Mouse (Mus musculus) lung, postnatal 0 days (tissue): ENCODE measurements around the gene Ubr4. TPM values are rescaled to one million over a fixed set of nuclear protein-coding genes. Genes with fewer than 3 reads are reported as not detected.
A peak's percentile ranks its signal among the peaks of the same experiment; 100 is the strongest.
"Not testable (repeated sequence)": the region's sequence is repeated elsewhere in the genome, so short reads cannot be mapped to it uniquely, and the experiment has no call there.

Experiments used
- ATAC-seq: fragments of 200-750 bp; cut with Nextera tagmentation; 2 replicates; pipeline ENCODE4 v1.8.0; 2017; ENCODE audit warnings: moderate library complexity
- DNase-seq: peaks from one replicate; pipeline ENCODE4 v3.0.0-alpha.2; 2016; ENCODE audit warnings: low spot score
- H3K27ac ChIP-seq: fragments of 300-500 bp; sonication (generic); 2 replicates; pipeline ENCODE4 v1.5.1; 2014; ENCODE audit warnings: antibody characterized with exemption, mild to moderate bottlenecking, low read length, mixed read lengths
- H3K27me3 ChIP-seq: fragments of 300-500 bp; sonication (generic); replicated peaks from 2 replicates; pipeline ENCODE4 v1.6.1; 2014; ENCODE audit warnings: low read length, mixed read lengths; ENCODE audit not compliant: insufficient read depth
- H3K36me3 ChIP-seq: fragments of 300-500 bp; sonication (generic); 2 replicates; pipeline ENCODE4 v1.6.1; 2014; ENCODE audit warnings: low read length, mixed read lengths; ENCODE audit not compliant: insufficient read depth
- H3K4me1 ChIP-seq: fragments of 300-500 bp; sonication (generic); 2 replicates; pipeline ENCODE4 v1.6.1; 2014; ENCODE audit warnings: antibody characterized with exemption, low read depth, low read length, mixed read lengths; ENCODE audit not compliant: insufficient read depth
- H3K4me2 ChIP-seq: fragments of 300-500 bp; sonication (generic); replicated peaks from 2 replicates; pipeline ENCODE4 v1.6.1; 2014; ENCODE audit warnings: low read depth, mild to moderate bottlenecking, low read length, moderate library complexity, mixed read lengths
- H3K4me3 ChIP-seq: fragments of 300-500 bp; sonication (generic); 2 replicates; pipeline ENCODE4 v1.5.1; 2014; ENCODE audit warnings: low read depth, low read length
- H3K9ac ChIP-seq: fragments of 300-500 bp; sonication (generic); replicated peaks from 2 replicates; pipeline ENCODE4 v1.6.1; 2014; ENCODE audit warnings: low read depth, mild to moderate bottlenecking
- H3K9me3 ChIP-seq: fragments of 300-500 bp; sonication (generic); 2 replicates; pipeline ENCODE4 v1.6.1; 2016; ENCODE audit warnings: low read length, mixed read lengths
- CTCF ChIP-seq: IDR thresholded peaks from 2 replicates; pipeline ENCODE4 v1.5.1; 2016; ENCODE audit warnings: antibody characterized with exemption, mild to moderate bottlenecking
- EP300 ChIP-seq: IDR thresholded peaks from 2 replicates; pipeline ENCODE4 v1.6.1; 2016; ENCODE audit warnings: antibody characterized with exemption, mild to moderate bottlenecking, control low read depth
- WGBS: fragments of 180-500 bp; shearing (Covaris S2); extraction: QIAGEN DNeasy Blood & Tissue Kit; methylation state at CpG from one replicate; pipeline ENCODE4 v1.1.7; 2014; 5-methylcytosine and 5-hydroxymethylcytosine counted together
- polyA plus RNA-seq: library from polyadenylated mRNA; unstranded; fragments of >200 nt; fragmentation: Nextera tagmentation; extraction: Ambion mirVana; gene quantifications from 2 replicates; pipeline ENCODE4 v1.2.1, GENCODE M21; 2015

Gene Ubr4
- polyA plus RNA-seq, 1 experiment from 2014 or later: 50.8 TPM

GRCm38 (mm10) chr4:139521926-139522325 is 169.5 kb downstream of the Ubr4 start:
- no peak overlapping the region for H3K27ac ChIP-seq
- TF ChIP-seq CTCF: no peak
- TF ChIP-seq EP300: no peak
- H3K9me3 ChIP-seq: no peaks in the 10 kb centered on the region
- ATAC-seq (no peak), DNase-seq (no peak)
- no peaks in the 10 kb centered on the region for H3K27me3 ChIP-seq
- H3K4me3 ChIP-seq: no peak overlapping the region
- no peaks in the 10 kb centered on the region for H3K36me3 ChIP-seq
- no peak overlapping the region for H3K4me2 ChIP-seq
- H3K4me1 ChIP-seq: no peaks in the 10 kb centered on the region
- WGBS: 84% methylated on average over 10 of the region's 10 CpGs
- H3K9ac ChIP-seq: no peak overlapping the region

- H3K9me3 ChIP-seq: no peaks in the 10 kb centered on the region
- H3K27me3 ChIP-seq: no peaks in the 10 kb centered on the region
- no peak overlapping the region for H3K4me2 ChIP-seq
- no peaks in the 10 kb centered on the region for H3K36me3 ChIP-seq
- no peak for ATAC-seq
- TF ChIP-seq CTCF (no peak), EP300 (no peak)
- H3K27ac ChIP-seq: no peak overlapping the region
- no peak overlapping the region for H3K9ac ChIP-seq
- no peaks in the 10 kb centered on the region for H3K4me1 ChIP-seq
- no peak overlapping the region for H3K4me3 ChIP-seq
- WGBS: 66% methylated on average over 12 of the region's 12 CpGs
- no peak for DNase-seq
Measured at GRCm38 (mm10) chr4:139526475-139526874, 174.1 kb downstream of the Ubr4 start.

GRCm38 (mm10) chr4:139530248-139530647 is 177.8 kb downstream of the Ubr4 start, which contains the start of gene Iffo2:
Iffo2 (plus strand) TSS chr4:139530548.
- not testable (repeated sequence) for H3K36me3 ChIP-seq, H3K4me1 ChIP-seq, H3K9ac ChIP-seq, H3K9me3 ChIP-seq, H3K27ac ChIP-seq, ATAC-seq, H3K27me3 ChIP-seq, DNase-seq, H3K4me3 ChIP-seq, H3K4me2 ChIP-seq
- WGBS: 71% methylated on average over 5 of the region's 5 CpGs

- Histone ChIP-seq H3K4me1 (peaks cover 5% of the 10 kb centered on the region; the same call in 1 of the 2 replicates), H3K4me3 (no peak overlapping the region), H3K4me2 (no peak overlapping the region), H3K9me3 (no peaks in the 10 kb centered on the region), H3K9ac (no peak overlapping the region), H3K27me3 (no peaks in the 10 kb centered on the region), H3K36me3 (no peaks in the 10 kb centered on the region), H3K27ac (no peak overlapping the region)
- ATAC-seq (no peak), DNase-seq (no peak)
- 88% methylated on average over 10 of the region's 10 CpGs for WGBS
- TF ChIP-seq EP300 (no peak), CTCF (no peak)
Measured at GRCm38 (mm10) chr4:139532081-139532480, 179.7 kb downstream of the Ubr4 start.

GRCm38 (mm10) chr4:139535127-139535695 is 182.8 kb downstream of the Ubr4 start:
- Histone ChIP-seq H3K27me3 (no peaks in the 10 kb centered on the region), H3K4me3 (no peak overlapping the region), H3K36me3 (no peaks in the 10 kb centered on the region), H3K9me3 (no peaks in the 10 kb centered on the region), H3K4me1 (peaks cover 5% of the 10 kb centered on the region; the same call in 1 of the 2 replicates), H3K4me2 (no peak overlapping the region), H3K27ac (peak overlapping the region; percentile 62), H3K9ac (no peak overlapping the region)
- TF ChIP-seq CTCF (peak; percentile 12; the same call in 1 of the 2 replicates), EP300 (peak; percentile 45; the same call in 1 of the 2 replicates)
- peak; percentile 89 for DNase-seq
- 7% methylated on average over 12 of the region's 12 CpGs for WGBS
- peak; percentile 95 for ATAC-seq

GRCm38 (mm10) chr4:139535719-139536118 is 183.3 kb downstream of the Ubr4 start:
- no peak overlapping the region for H3K9ac ChIP-seq
- no peak overlapping the region for H3K4me2 ChIP-seq
- TF ChIP-seq CTCF (no peak), EP300 (no peak)
- no peaks in the 10 kb centered on the region for H3K27me3 ChIP-seq
- no peaks in the 10 kb centered on the region for H3K36me3 ChIP-seq
- ATAC-seq (peak; percentile 59), DNase-seq (peak; percentile 35)
- H3K4me1 ChIP-seq: peaks cover 5% of the 10 kb centered on the region; the same call in 1 of the 2 replicates
- no peaks in the 10 kb centered on the region for H3K9me3 ChIP-seq
- WGBS: 40% methylated on average over 7 of the region's 7 CpGs
- no peak overlapping the region for H3K4me3 ChIP-seq
- H3K27ac ChIP-seq: peak overlapping the region; percentile 62
